In genomic region chr2:68863561-68863960, GRCm38 (mm10) we compare ENCODE assay signal across 9 mouse cellular contexts. TPM values are rescaled to one million over a fixed set of nuclear protein-coding genes. Genes with fewer than 3 reads are reported as not detected.
A peak's percentile ranks its signal among the peaks of the same experiment; 100 is the strongest.
DNase-seq lines count a peak whose midpoint lies in the region; ATAC-seq and TF ChIP-seq lines count a peak whose summit lies in the region.
"Had no signal": no experiment of that assay in that cellular context is flagged by ENCODE, and none has a peak within 500 bp of the region (broad histone marks: within the 10 kb centered on the region; RNA-seq: fewer than 3 reads in every experiment).

No protein-coding gene starts in this region.

- DNase-seq in kidney, adult 18-20 months, result no peak
- no peak for DNase-seq in hindbrain, postnatal 0 days (ENCODE audit: low spot score)
- no peak for DNase-seq in midbrain, postnatal 0 days (ENCODE audit: low spot score)
- DNase-seq in layer of hippocampus, adult 9-11 months, result no peak
- no peak for DNase-seq in thymus, postnatal 36 days
- DNase-seq in left cerebral cortex, adult 9 months (ENCODE audit: low spot score in 2 of 2), result no peak
- DNase-seq: lung, postnatal 14 days had no signal

- TF ChIP-seq CTCF in hindbrain, postnatal 0 days (IDR thresholded peaks at IDR 0.05; ENCODE audit: low read depth), result no peak
- no peak for TF ChIP-seq CTCF in midbrain, postnatal 0 days (IDR thresholded peaks at IDR 0.05)

- no peak overlapping the region; the same call in 1 of the 2 replicates for H3K9ac ChIP-seq in kidney, embryonic 14.5 days (ENCODE audit: low read depth, low read length)
- peak overlapping the region; percentile 91; the same call in 1 of the 2 replicates for H3K9ac ChIP-seq in embryonic facial prominence, embryonic 13.5 days
- peak overlapping the region; percentile 87; the same call in 1 of the 2 replicates for H3K9ac ChIP-seq in hindbrain, postnatal 0 days (replicated peaks; ENCODE audit: low read length)
- peak overlapping the region; percentile 90 for H3K9ac ChIP-seq in midbrain, postnatal 0 days (replicated peaks; ENCODE audit: low read length, poor library complexity, severe bottlenecking)

- H3K36me3 ChIP-seq in kidney, embryonic 14.5 days (ENCODE audit: control insufficient read depth, insufficient read depth, low read length), result no peaks in the 10 kb centered on the region
- H3K36me3 ChIP-seq in embryonic facial prominence, embryonic 13.5 days, result no peaks in the 10 kb centered on the region
- no peaks in the 10 kb centered on the region for H3K36me3 ChIP-seq in hindbrain, postnatal 0 days (ENCODE audit: insufficient read depth, low read length)
- H3K36me3 ChIP-seq in midbrain, postnatal 0 days (ENCODE audit: insufficient read depth, low read length), result no peaks in the 10 kb centered on the region

- H3K27me3 ChIP-seq in kidney, embryonic 14.5 days (ENCODE audit: control insufficient read depth, insufficient read depth, low read length), result no peaks in the 10 kb centered on the region
- no peaks in the 10 kb centered on the region for H3K27me3 ChIP-seq in embryonic facial prominence, embryonic 13.5 days
- H3K27me3 ChIP-seq in hindbrain, postnatal 0 days (ENCODE audit: insufficient read depth, low read length), result no peaks in the 10 kb centered on the region
- no peaks in the 10 kb centered on the region for H3K27me3 ChIP-seq in midbrain, postnatal 0 days (ENCODE audit: insufficient read depth, low read length)

- peak overlapping the region; percentile 74; the same call in 1 of the 2 replicates for H3K4me3 ChIP-seq in kidney, embryonic 14.5 days (ENCODE audit: low read length)
- H3K4me3 ChIP-seq in embryonic facial prominence, embryonic 13.5 days, result peak overlapping the region; percentile 77
- H3K4me3 ChIP-seq in hindbrain, postnatal 0 days (ENCODE audit: low read length), result peak overlapping the region; percentile 90
- peak overlapping the region; percentile 79 for H3K4me3 ChIP-seq in midbrain, postnatal 0 days (ENCODE audit: low read depth, low read length)

- no peaks in the 10 kb centered on the region for H3K9me3 ChIP-seq in kidney, embryonic 14.5 days (ENCODE audit: control insufficient read depth, low read length)
- H3K9me3 ChIP-seq in embryonic facial prominence, embryonic 13.5 days, result no peaks in the 10 kb centered on the region
- no peaks in the 10 kb centered on the region for H3K9me3 ChIP-seq in hindbrain, postnatal 0 days (ENCODE audit: low read length)
- H3K9me3 ChIP-seq in midbrain, postnatal 0 days (ENCODE audit: low read length), result no peaks in the 10 kb centered on the region

- no peak overlapping the region for H3K27ac ChIP-seq in kidney, embryonic 14.5 days (ENCODE audit: low read depth, low read length)
- no peak overlapping the region for H3K27ac ChIP-seq in embryonic facial prominence, embryonic 13.5 days
- H3K27ac ChIP-seq in hindbrain, postnatal 0 days, result no peak overlapping the region
- H3K27ac ChIP-seq in midbrain, postnatal 0 days (ENCODE audit: low read depth, low read length), result no peak overlapping the region

- ATAC-seq in kidney, embryonic 14.5 days (ENCODE audit: low FRiP score, low TSS enrichment), result no peak
- no peak for ATAC-seq in embryonic facial prominence, embryonic 13.5 days (ENCODE audit: insufficient number of reproducible peaks, insufficient read depth, low FRiP score, low TSS enrichment, low read depth)
- no peak for ATAC-seq in hindbrain, postnatal 0 days
- no peak for ATAC-seq in midbrain, postnatal 0 days (ENCODE audit: low FRiP score)

- 17% methylated on average over 6 of the region's 6 CpGs for WGBS in kidney, embryonic 14.5 days
- WGBS in embryonic facial prominence, embryonic 13.5 days, result 37% methylated on average over 6 of the region's 6 CpGs
- 34% methylated on average over 6 of the region's 6 CpGs for WGBS in hindbrain, postnatal 0 days
- WGBS in midbrain, postnatal 0 days, result 38% methylated on average over 6 of the region's 6 CpGs

- H3K4me1 ChIP-seq in kidney, embryonic 14.5 days (ENCODE audit: control insufficient read depth, insufficient read depth, low read length), result no peaks in the 10 kb centered on the region; the same call in 1 of the 2 replicates
- peaks cover 21% of the 10 kb centered on the region for H3K4me1 ChIP-seq in embryonic facial prominence, embryonic 13.5 days
- H3K4me1 ChIP-seq in hindbrain, postnatal 0 days (ENCODE audit: insufficient read depth, low read length), result no peaks in the 10 kb centered on the region
- H3K4me1 ChIP-seq in midbrain, postnatal 0 days (ENCODE audit: insufficient read depth, low read length), result 0 out of 2 replicates have a peak, but pooled peaks cover 4% of the 10 kb centered on the region

- H3K4me2 ChIP-seq in kidney, embryonic 14.5 days (replicated peaks; ENCODE audit: low read depth, low read length), result peak overlapping the region; percentile 80
- H3K4me2 ChIP-seq in embryonic facial prominence, embryonic 13.5 days, result peak overlapping the region; percentile 75
- peak overlapping the region; percentile 87 for H3K4me2 ChIP-seq in hindbrain, postnatal 0 days (ENCODE audit: low read depth, low read length)
- H3K4me2 ChIP-seq in midbrain, postnatal 0 days (ENCODE audit: low read depth, low read length, poor library complexity, severe bottlenecking), result peak overlapping the region; percentile 85

RNA-seq across cellular contexts. Expression of gene Cers6, which starts 2.3 kb away (rescaled TPM):
- 34.0 and 46.7 TPM in 2 replicates for polyA plus RNA-seq in kidney, embryonic 14.5 days (2014; fragmentation: Nextera tagmentation; extraction: Ambion mirVana)
- polyA plus RNA-seq in embryonic facial prominence, embryonic 13.5 days (2015; fragmentation: Nextera tagmentation; extraction: Ambion mirVana), result 31.5 and 36.2 TPM in 2 replicates
- 58.7 and 60.5 TPM in 2 replicates for total RNA-seq in hindbrain, postnatal 0 days (2014; rRNA removed)
- 22.8 and 25.8 TPM in 2 replicates for polyA plus RNA-seq in hindbrain, postnatal 0 days (2015; fragmentation: Nextera tagmentation; extraction: Ambion mirVana)
- 57.1 and 71.0 TPM in 2 replicates for total RNA-seq in midbrain, postnatal 0 days (2014; rRNA removed)
- polyA plus RNA-seq in midbrain, postnatal 0 days (2015; fragmentation: Nextera tagmentation; extraction: Ambion mirVana), result 24.9 and 29.8 TPM in 2 replicates
